8 mouse cellular contexts compared by ENCODE assay signal in genomic region chr19:4396998-4397797, GRCm38 (mm10). TPM values are rescaled to one million over a fixed set of nuclear protein-coding genes. Genes with fewer than 3 reads are reported as not detected.
A peak's percentile ranks its signal among the peaks of the same experiment; 100 is the strongest.
DNase-seq lines count a peak whose midpoint lies in the region; ATAC-seq and TF ChIP-seq lines count a peak whose summit lies in the region.

No protein-coding gene starts in this region.

- H3K79me2 ChIP-seq in heart, adult 2 months (replicated peaks; ENCODE audit: control insufficient read depth, insufficient read depth, low read length), result no peaks in the 10 kb centered on the region; the same call in 1 of the 2 replicates

- intact Hi-C loops in heart, adult 2 months (cut with DNase I), result loop anchor here (5.0 kb wide), 1 partner anchor 875 kb away; the partner anchor contains the start of gene Pacs1

- peak; percentile 69; the same call in 1 of the 2 replicates for TF ChIP-seq POLR2A in heart, adult 2 months (IDR thresholded peaks at IDR 0.05; ENCODE audit: insufficient read depth, low read depth, low read length)

- peaks cover 5% of the 10 kb centered on the region; the same call in 1 of the 2 replicates for H3K36me3 ChIP-seq in embryonic facial prominence, embryonic 13.5 days
- peaks cover 20% of the 10 kb centered on the region for H3K36me3 ChIP-seq in heart, adult 2 months (ENCODE audit: control insufficient read depth, insufficient read depth, low read length)
- no peaks in the 10 kb centered on the region for H3K36me3 ChIP-seq in limb, embryonic 13.5 days
- H3K36me3 ChIP-seq in midbrain, embryonic 16.5 days (ENCODE audit: control insufficient read depth, insufficient read depth, low read length), result no peaks in the 10 kb centered on the region

- peak overlapping the region; percentile 99 for H3K4me3 ChIP-seq in embryonic facial prominence, embryonic 13.5 days
- peak overlapping the region; percentile 98 for H3K4me3 ChIP-seq in heart, adult 2 months
- H3K4me3 ChIP-seq in limb, embryonic 13.5 days, result peak overlapping the region; percentile 99
- H3K4me3 ChIP-seq in midbrain, embryonic 16.5 days (ENCODE audit: low read depth, low read length), result peak overlapping the region; percentile 99

- peaks cover 25% of the 10 kb centered on the region for H3K4me1 ChIP-seq in embryonic facial prominence, embryonic 13.5 days
- peaks cover 8% of the 10 kb centered on the region for H3K4me1 ChIP-seq in heart, adult 2 months (ENCODE audit: control insufficient read depth, insufficient read depth, low read length)
- peaks cover 26% of the 10 kb centered on the region for H3K4me1 ChIP-seq in limb, embryonic 13.5 days
- peaks cover 28% of the 10 kb centered on the region for H3K4me1 ChIP-seq in midbrain, embryonic 16.5 days (ENCODE audit: control insufficient read depth, insufficient read depth, low read length)

- ATAC-seq in embryonic facial prominence, embryonic 13.5 days (ENCODE audit: insufficient number of reproducible peaks, insufficient read depth, low FRiP score, low TSS enrichment, low read depth), result peak; percentile 94
- ATAC-seq in limb, embryonic 13.5 days (ENCODE audit: low FRiP score, low read depth), result peak; percentile 94
- ATAC-seq in midbrain, embryonic 16.5 days, result peak; percentile 93

- H3K9me3 ChIP-seq in embryonic facial prominence, embryonic 13.5 days, result no peaks in the 10 kb centered on the region
- no peaks in the 10 kb centered on the region for H3K9me3 ChIP-seq in limb, embryonic 13.5 days
- H3K9me3 ChIP-seq in midbrain, embryonic 16.5 days (replicated peaks; ENCODE audit: control insufficient read depth, low read length, poor library complexity, severe bottlenecking), result no peaks in the 10 kb centered on the region

- peak overlapping the region; percentile 100 for H3K9ac ChIP-seq in embryonic facial prominence, embryonic 13.5 days
- H3K9ac ChIP-seq in heart, adult 2 months (ENCODE audit: low read depth, low read length), result peak overlapping the region; percentile 96
- peak overlapping the region; percentile 99 for H3K9ac ChIP-seq in limb, embryonic 13.5 days
- peak overlapping the region; percentile 97 for H3K9ac ChIP-seq in midbrain, embryonic 16.5 days (ENCODE audit: low read depth, low read length)

- no peaks in the 10 kb centered on the region for H3K27me3 ChIP-seq in embryonic facial prominence, embryonic 13.5 days
- no peaks in the 10 kb centered on the region for H3K27me3 ChIP-seq in heart, adult 2 months (ENCODE audit: control insufficient read depth, insufficient read depth, low read length)
- no peaks in the 10 kb centered on the region for H3K27me3 ChIP-seq in limb, embryonic 13.5 days
- H3K27me3 ChIP-seq in midbrain, embryonic 16.5 days (ENCODE audit: control insufficient read depth, insufficient read depth, low read depth, low read length), result no peaks in the 10 kb centered on the region

- peak overlapping the region; percentile 92 for H3K27ac ChIP-seq in embryonic facial prominence, embryonic 13.5 days
- H3K27ac ChIP-seq in heart, adult 2 months, result peak overlapping the region; percentile 98
- peak overlapping the region; percentile 94 for H3K27ac ChIP-seq in limb, embryonic 13.5 days
- peak overlapping the region; percentile 96 for H3K27ac ChIP-seq in midbrain, embryonic 16.5 days (ENCODE audit: low read length)

- TF ChIP-seq EP300 in heart, adult 2 months (IDR thresholded peaks at IDR 0.05; ENCODE audit: insufficient read depth, low read depth, low read length), result 0 out of 2 replicates have a peak, but pooled peaks have one; percentile 34

- no peak for TF ChIP-seq CTCF in heart, adult 2 months (IDR thresholded peaks at IDR 0.05)

- peak overlapping the region; percentile 85 for H3K4me2 ChIP-seq in embryonic facial prominence, embryonic 13.5 days
- H3K4me2 ChIP-seq in limb, embryonic 13.5 days (replicated peaks), result peak overlapping the region; percentile 89
- H3K4me2 ChIP-seq in midbrain, embryonic 16.5 days (ENCODE audit: low read length), result peak overlapping the region; percentile 88

- DNase-seq in 3134 (ENCODE audit: extremely low read depth, insufficient read length, low spot score), result peak; percentile 98
- DNase-seq in adrenal gland, postnatal 36 days, result peak; percentile 97 to 98
- DNase-seq in heart, adult 2 months, result peak; percentile 92 to 97
- DNase-seq in kidney, adult 8-10 months, result peak; percentile 95 to 96
- peak; percentile 89 to 98 for DNase-seq in spleen, postnatal 10 days (ENCODE audit: low spot score in 2 of 2)

- under 1% methylated on average over 60 of the region's 90 CpGs for WGBS in embryonic facial prominence, embryonic 13.5 days
- WGBS in heart, adult 2 months, result under 1% methylated on average over 75 of the region's 90 CpGs
- WGBS in limb, embryonic 13.5 days, result under 1% methylated on average over 87 of the region's 90 CpGs
- WGBS in midbrain, embryonic 16.5 days, result under 1% methylated on average over 66 of the region's 90 CpGs

RNA-seq across cellular contexts. Expression of gene Kdm2a, which starts 0.9 kb away (rescaled TPM):
- total RNA-seq in adrenal gland, postnatal 36 days (2021), result 100 to 1,000 TPM in 1 of 2 experiments, 10 to 100 TPM in 1; 86.7 to 107 TPM
- polyA plus RNA-seq in embryonic facial prominence, embryonic 13.5 days (2015; fragmentation: Nextera tagmentation; extraction: Ambion mirVana), result 53.6 and 59.4 TPM in 2 replicates
- total RNA-seq in heart, adult 2 months (2021), result 10 to 100 TPM; 36.4 to 38.6 TPM
- 49.7 and 82.9 TPM in 2 replicates for polyA plus RNA-seq in heart, adult 2 months (2012; rRNA removed)
- polyA plus RNA-seq in limb, embryonic 13.5 days (2015; fragmentation: Nextera tagmentation; extraction: Ambion mirVana), result 53.9 TPM in 2 replicates
- 32.1 and 33.8 TPM in 2 replicates for polyA plus RNA-seq in midbrain, embryonic 16.5 days (2015; fragmentation: Nextera tagmentation; extraction: Ambion mirVana)

RNA-seq across cellular contexts. Expression of gene Rhod, which starts 42.0 kb away (rescaled TPM):
- total RNA-seq in adrenal gland, postnatal 36 days (2021), result 10 to 100 TPM; 25.8 to 26.8 TPM
- polyA plus RNA-seq in embryonic facial prominence, embryonic 13.5 days (2015; fragmentation: Nextera tagmentation; extraction: Ambion mirVana), result 39.2 and 42.7 TPM in 2 replicates
- total RNA-seq in heart, adult 2 months (2021), result 1 to 10 TPM; 5.3 to 5.5 TPM
- 8.5 and 9.2 TPM in 2 replicates for polyA plus RNA-seq in heart, adult 2 months (2012; rRNA removed)
- 51.2 and 53.9 TPM in 2 replicates for polyA plus RNA-seq in limb, embryonic 13.5 days (2015; fragmentation: Nextera tagmentation; extraction: Ambion mirVana)
- 3.8 and 3.9 TPM in 2 replicates for polyA plus RNA-seq in midbrain, embryonic 16.5 days (2015; fragmentation: Nextera tagmentation; extraction: Ambion mirVana)

Comparison
In these comparisons a context has a peak if more than half of its experiments do, and no peak if none do; other contexts are left out.
1. Peak in every context shown above with its lines: DNase-seq, ATAC-seq, H3K4me3 ChIP-seq and H3K27ac ChIP-seq.